Mouse (Mus musculus) layer of hippocampus, postnatal 25 days (tissue): ENCODE data around the gene Gpr18. TPM values are rescaled to one million over a fixed set of nuclear protein-coding genes. Genes with fewer than 3 reads are reported as not detected.

Experiments
- DNase-seq, 2 experiments: peaks; one replicate each; pipeline ENCODE4 v3.0.0; 2022; ENCODE audit warnings: mixed read lengths in 2 of 2, low spot score in 1 of 2; ENCODE audit errors: extremely low spot score in 1 of 2
- total RNA-seq, 2 experiments: library from RNA; stranded (reverse); gene quantifications; 2 replicates each; pipeline ENCODE4 v1.2.3; 2021

Gpr18 gene
- total RNA-seq, 2 experiments from 2014 or later = not detected

GRCm38 (mm10) chr14:121951399-121952045, 35.9 kb upstream of the Gpr18 start:
- no peak for DNase-seq

- DNase-seq = no peak
These were observed 34.3 kb upstream of the Gpr18 start for GRCm38 (mm10) chr14:121949897-121950296.

GRCm38 (mm10) chr14:121949436-121949835, 33.9 kb upstream of the Gpr18 start:
- DNase-seq = no peak

- no peak for DNase-seq
These were observed 32.4 kb upstream of the Gpr18 start for GRCm38 (mm10) chr14:121947966-121948365.

- no peak for DNase-seq
These were observed 31.7 kb upstream of the Gpr18 start for GRCm38 (mm10) chr14:121947201-121947760.

- DNase-seq = no peak
These were observed 31.1 kb upstream of the Gpr18 start for GRCm38 (mm10) chr14:121946728-121947127.

GRCm38 (mm10) chr14:121946131-121946530, 30.6 kb upstream of the Gpr18 start:
- no peak for DNase-seq

GRCm38 (mm10) chr14:121939582-121939981, 24.0 kb upstream of the Gpr18 start:
- DNase-seq = no peak

- DNase-seq = no peak
These were observed 22.9 kb upstream of the Gpr18 start for GRCm38 (mm10) chr14:121938256-121939191.

GRCm38 (mm10) chr14:121937601-121938255, 22.1 kb upstream of the Gpr18 start:
- DNase-seq = no peak

GRCm38 (mm10) chr14:121936856-121937255, 21.3 kb upstream of the Gpr18 start:
- DNase-seq = no peak

GRCm38 (mm10) chr14:121936356-121936755, 20.8 kb upstream of the Gpr18 start:
- DNase-seq = no peak

- no peak for DNase-seq
These were observed 19.0 kb upstream of the Gpr18 start for GRCm38 (mm10) chr14:121934597-121934946.

GRCm38 (mm10) chr14:121933906-121934596, 18.5 kb upstream of the Gpr18 start:
- DNase-seq = no peak

- DNase-seq = no peak
These were observed 16.6 kb upstream of the Gpr18 start for GRCm38 (mm10) chr14:121932180-121932579.

- DNase-seq = no peak
These were observed 16.0 kb upstream of the Gpr18 start for GRCm38 (mm10) chr14:121931594-121931993.

- DNase-seq = no peak
These were observed 15.3 kb upstream of the Gpr18 start for GRCm38 (mm10) chr14:121930731-121931383.

- no peak for DNase-seq
These were observed 13.8 kb upstream of the Gpr18 start for GRCm38 (mm10) chr14:121929243-121929951.
